Mouse (Mus musculus): Measurements from ENCODE around the gene Fam214a.

GRCm38 (mm10) chr9:74985770-74986169, 33.1 kb downstream of the Fam214a start:
- no peak for TF ChIP-seq CTCF (IDR thresholded peaks at IDR 0.05; ENCODE audit: insufficient read depth, low read depth, low read length)
- TF ChIP-seq POLR2A (IDR thresholded peaks at IDR 0.05; ENCODE audit: insufficient read depth, low read depth, low read length), result no peak
